Comparison of ENCODE assay signal across 9 mouse cellular contexts in the genomic region with DNA sequence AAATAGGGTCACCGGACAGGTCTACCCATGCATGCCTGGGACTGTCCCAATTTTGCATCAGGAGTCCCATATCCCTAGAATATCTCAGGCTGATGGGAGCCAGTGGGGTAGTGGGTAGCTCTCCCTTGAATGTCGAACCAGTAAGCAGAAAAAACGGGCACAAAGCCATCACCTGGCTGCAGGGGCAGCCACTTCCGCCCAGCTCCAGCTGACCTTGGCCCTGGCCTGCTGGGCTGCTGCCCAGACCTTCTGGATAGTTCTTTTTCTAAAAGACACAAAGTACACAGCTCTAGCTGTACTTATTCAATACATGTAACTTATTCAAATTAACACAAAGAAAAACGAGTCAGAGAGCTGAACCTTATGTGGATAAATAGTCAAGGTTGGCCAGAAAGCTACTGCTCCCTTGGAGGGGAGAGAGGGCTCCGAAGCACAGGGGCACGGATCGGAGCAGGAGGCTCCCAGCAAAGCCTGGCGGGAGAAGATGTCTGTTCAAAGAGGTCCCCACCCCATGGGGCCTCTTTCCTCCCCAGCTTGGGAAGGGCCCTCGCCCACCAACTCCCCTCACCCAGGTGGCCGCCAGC. TPM values are rescaled to one million over a fixed set of nuclear protein-coding genes. Genes with fewer than 3 reads are reported as not detected.
A peak's percentile ranks its signal among the peaks of the same experiment; 100 is the strongest.
DNase-seq lines count a peak whose midpoint lies in the region; ATAC-seq lines count a peak whose summit lies in the region.
"Had no signal": no experiment of that assay in that cellular context is flagged by ENCODE, and none has a peak within 500 bp of the region (broad histone marks: within the 10 kb centered on the region; RNA-seq: fewer than 3 reads in every experiment).

No protein-coding gene starts in this region.

- H3K36me3 ChIP-seq in forebrain, embryonic 13.5 days (ENCODE audit: poor library complexity, severe bottlenecking) = no peaks in the 10 kb centered on the region
- H3K36me3 ChIP-seq in hindbrain, embryonic 11.5 days (ENCODE audit: control insufficient read depth, insufficient read depth, low read length) = no peaks in the 10 kb centered on the region
- H3K36me3 ChIP-seq in limb, embryonic 10.5 days = no peaks in the 10 kb centered on the region
- no peaks in the 10 kb centered on the region for H3K36me3 ChIP-seq in stomach, embryonic 15.5 days

- H3K4me3 ChIP-seq in forebrain, embryonic 13.5 days = 0 out of 2 replicates have a peak overlapping the region, but pooled peaks have one; percentile 11
- no peak overlapping the region for H3K4me3 ChIP-seq in hindbrain, embryonic 11.5 days (ENCODE audit: low read depth, low read length)
- H3K4me3 ChIP-seq in limb, embryonic 10.5 days = peak overlapping the region; percentile 47
- H3K4me3 ChIP-seq in stomach, embryonic 15.5 days (replicated peaks) = peak overlapping the region; percentile 15
- H3K4me3 ChIP-seq: megakaryocyte, embryonic 14.5 days had no signal

- ATAC-seq in forebrain, embryonic 13.5 days = no peak; the same call in 1 of the 2 replicates
- peak; percentile 64 for ATAC-seq in hindbrain, embryonic 11.5 days (ENCODE audit: low FRiP score)
- ATAC-seq in stomach, embryonic 15.5 days (ENCODE audit: insufficient read depth, low FRiP score, low read depth) = 0 out of 2 replicates have a peak, but pooled peaks have one; percentile 3

- peak overlapping the region; percentile 51 for H3K4me2 ChIP-seq in forebrain, embryonic 13.5 days
- peak overlapping the region; percentile 42 for H3K4me2 ChIP-seq in hindbrain, embryonic 11.5 days (replicated peaks; ENCODE audit: low read depth, low read length)
- peak overlapping the region; percentile 58 for H3K4me2 ChIP-seq in stomach, embryonic 15.5 days

- H3K9ac ChIP-seq in forebrain, embryonic 13.5 days = peak overlapping the region; percentile 12
- peak overlapping the region; percentile 42 for H3K9ac ChIP-seq in hindbrain, embryonic 11.5 days (ENCODE audit: low read depth, low read length)
- H3K9ac ChIP-seq in stomach, embryonic 15.5 days = no peak overlapping the region

- peak overlapping the region; percentile 89 for H3K27ac ChIP-seq in forebrain, embryonic 13.5 days
- H3K27ac ChIP-seq in hindbrain, embryonic 11.5 days (ENCODE audit: low read depth, low read length) = peak overlapping the region; percentile 74
- H3K27ac ChIP-seq in limb, embryonic 10.5 days = peak overlapping the region; percentile 91
- H3K27ac ChIP-seq in stomach, embryonic 15.5 days = peak overlapping the region; percentile 82

- no peaks in the 10 kb centered on the region for H3K27me3 ChIP-seq in forebrain, embryonic 13.5 days
- no peaks in the 10 kb centered on the region for H3K27me3 ChIP-seq in hindbrain, embryonic 11.5 days (ENCODE audit: control insufficient read depth, insufficient read depth, low read length)
- H3K27me3 ChIP-seq in limb, embryonic 10.5 days (ENCODE audit: low read depth, poor library complexity, severe bottlenecking) = peaks cover 26% of the 10 kb centered on the region
- no peaks in the 10 kb centered on the region for H3K27me3 ChIP-seq in stomach, embryonic 15.5 days (replicated peaks)

- WGBS in forebrain, embryonic 13.5 days = 15% methylated on average over 11 of the region's 11 CpGs
- WGBS in hindbrain, embryonic 11.5 days = 20% methylated on average over 11 of the region's 11 CpGs
- WGBS in limb, embryonic 10.5 days = 30% methylated on average over 11 of the region's 11 CpGs
- 18% methylated on average over 11 of the region's 11 CpGs for WGBS in stomach, embryonic 15.5 days

- no peaks in the 10 kb centered on the region for H3K9me3 ChIP-seq in forebrain, embryonic 13.5 days (replicated peaks)
- H3K9me3 ChIP-seq in hindbrain, embryonic 11.5 days (ENCODE audit: control insufficient read depth, low read length) = no peaks in the 10 kb centered on the region
- no peaks in the 10 kb centered on the region for H3K9me3 ChIP-seq in limb, embryonic 10.5 days (replicated peaks)
- H3K9me3 ChIP-seq in stomach, embryonic 15.5 days = no peaks in the 10 kb centered on the region

- DNase-seq in layer of hippocampus, adult 9-11 months = peak; percentile 45
- DNase-seq in layer of hippocampus, adult 9-10 months (ENCODE audit: low spot score) = no peak
- DNase-seq in adrenal gland, postnatal 25 days = peak; percentile 76
- DNase-seq in hindbrain, embryonic 11.5 days (ENCODE audit: low spot score) = no peak
- DNase-seq in limb, embryonic 10.5 days (ENCODE audit: low spot score) = no peak
- DNase-seq in spleen, postnatal 14 days (ENCODE audit: low spot score in 2 of 2) = no peak

- peaks cover 32% of the 10 kb centered on the region for H3K4me1 ChIP-seq in forebrain, embryonic 13.5 days
- H3K4me1 ChIP-seq in hindbrain, embryonic 11.5 days (replicated peaks; ENCODE audit: control insufficient read depth, insufficient read depth, low read length) = peaks cover 17% of the 10 kb centered on the region
- H3K4me1 ChIP-seq in limb, embryonic 10.5 days = peaks cover 28% of the 10 kb centered on the region
- peaks cover 15% of the 10 kb centered on the region for H3K4me1 ChIP-seq in stomach, embryonic 15.5 days

RNA-seq across cellular contexts. Expression of a gene that starts 36.4 kb away (rescaled TPM):
- 316 and 358 TPM in 2 replicates for total RNA-seq in adrenal gland, postnatal 25 days (2021)
- polyA plus RNA-seq in forebrain, embryonic 13.5 days (2015; fragmentation: Nextera tagmentation; extraction: Ambion mirVana) = 25.6 and 27.3 TPM in 2 replicates
- 14.5 and 21.2 TPM in 2 replicates for polyA plus RNA-seq in hindbrain, embryonic 11.5 days (2014; fragmentation: Nextera tagmentation; extraction: Ambion mirVana)
- 22.4 and 26.8 TPM in 2 replicates for polyA plus RNA-seq in limb, embryonic 10.5 days (2016; fragmentation: Nextera tagmentation; extraction: Ambion mirVana)
- polyA plus RNA-seq in stomach, embryonic 15.5 days (2015; fragmentation: Nextera tagmentation; extraction: Ambion mirVana) = 26.7 and 32.5 TPM in 2 replicates

Comparison
In these comparisons a context has a peak if more than half of its experiments do, and no peak if none do; other contexts are left out.
1. DNase-seq: peak in layer of hippocampus, adult 9-11 months (single experiment) and adrenal gland, postnatal 25 days (single experiment); none in layer of hippocampus, adult 9-10 months (single experiment), hindbrain, embryonic 11.5 days (single experiment), limb, embryonic 10.5 days (single experiment) and spleen, postnatal 14 days (0 of 2).
2. Peak in every context shown above with its lines, with median percentiles within 50 percentile points of each other: H3K27ac ChIP-seq and H3K4me2 ChIP-seq.